Mouse (Mus musculus): ENCODE results near the gene Maml3.

DNA sequence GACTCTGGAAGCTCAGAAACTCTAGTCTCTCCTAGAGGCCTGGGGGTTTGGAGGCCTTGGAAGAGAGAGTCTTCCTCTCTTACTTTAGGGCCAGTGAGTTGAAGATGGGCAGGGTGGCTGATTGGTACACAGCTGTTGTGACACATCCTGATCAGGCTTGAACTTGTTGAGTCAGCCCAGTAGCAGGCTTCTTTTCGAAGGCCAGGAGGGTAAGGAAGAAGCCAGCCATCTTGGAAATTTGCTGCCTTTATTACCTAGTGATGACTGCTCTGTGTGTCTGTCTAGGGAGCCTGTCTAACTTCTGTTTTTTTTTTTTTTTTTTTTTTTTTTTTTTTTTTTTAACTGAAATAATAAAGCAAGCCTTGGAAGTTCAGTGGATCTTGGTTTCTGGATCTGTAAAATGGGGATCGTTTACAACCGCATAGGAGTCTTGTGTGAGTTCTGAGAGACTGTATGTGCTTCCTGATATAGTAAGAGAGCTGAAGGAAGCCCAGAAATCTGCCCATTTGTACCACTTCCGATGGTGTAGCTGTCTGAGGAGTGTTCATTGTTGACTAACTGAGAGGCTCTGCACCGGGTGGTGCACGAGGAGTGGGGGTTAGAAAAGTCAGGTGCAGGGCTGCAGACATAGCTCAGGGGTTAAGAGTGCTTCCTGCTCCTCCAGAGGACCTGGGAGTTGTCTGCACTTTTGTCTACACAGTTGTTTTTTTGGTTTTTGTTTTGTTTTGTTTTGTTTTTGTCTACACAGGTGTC lies 450.4 kb downstream of the Maml3 start:
- TF ChIP-seq POLR2A (IDR thresholded peaks at IDR 0.05; ENCODE audit: borderline replicate concordance, low read depth, low read length) (no peak), CTCF (IDR thresholded peaks at IDR 0.05; ENCODE audit: low read depth, low read length) (no peak)
